Mouse (Mus musculus): ENCODE measurements around the gene Mrto4. TPM values are rescaled to one million over a fixed set of nuclear protein-coding genes. Genes with fewer than 3 reads are reported as not detected.

Gene Mrto4
- total RNA-seq, 2 experiments from 2014 or later: 11.8 to 29.2 TPM

DNA sequence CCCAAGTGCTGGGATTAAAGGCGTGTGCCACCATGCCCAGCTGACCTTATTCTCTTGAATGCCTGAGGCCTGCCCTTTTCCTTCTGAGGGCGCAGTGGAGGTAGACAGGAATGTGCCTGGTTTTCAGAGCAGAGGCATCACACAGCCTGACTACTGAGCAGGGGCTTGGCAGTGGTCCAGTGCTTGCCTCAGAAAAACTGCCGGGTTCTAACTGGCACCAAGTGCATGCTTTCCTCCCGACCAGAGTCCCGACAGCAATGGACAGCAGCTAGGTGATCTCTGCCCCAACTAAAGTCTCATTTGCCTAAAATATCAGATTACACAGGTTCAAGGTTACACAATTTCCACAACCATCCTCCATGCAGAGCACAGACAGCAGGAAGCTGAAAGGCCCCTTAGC lies 8.7 kb downstream of the Mrto4 start:
- ATAC-seq (replicated peaks; ENCODE audit: low FRiP score, poor library complexity, severe bottlenecking): no peak

- ATAC-seq (replicated peaks; ENCODE audit: low FRiP score, poor library complexity, severe bottlenecking): no peak
Observed at GRCm38 (mm10) chr4:139341556-139342233, 10.7 kb downstream of the Mrto4 start.

GRCm38 (mm10) chr4:139340835-139341234 lies 11.5 kb downstream of the Mrto4 start:
- no peak for ATAC-seq (replicated peaks; ENCODE audit: low FRiP score, poor library complexity, severe bottlenecking)

DNA sequence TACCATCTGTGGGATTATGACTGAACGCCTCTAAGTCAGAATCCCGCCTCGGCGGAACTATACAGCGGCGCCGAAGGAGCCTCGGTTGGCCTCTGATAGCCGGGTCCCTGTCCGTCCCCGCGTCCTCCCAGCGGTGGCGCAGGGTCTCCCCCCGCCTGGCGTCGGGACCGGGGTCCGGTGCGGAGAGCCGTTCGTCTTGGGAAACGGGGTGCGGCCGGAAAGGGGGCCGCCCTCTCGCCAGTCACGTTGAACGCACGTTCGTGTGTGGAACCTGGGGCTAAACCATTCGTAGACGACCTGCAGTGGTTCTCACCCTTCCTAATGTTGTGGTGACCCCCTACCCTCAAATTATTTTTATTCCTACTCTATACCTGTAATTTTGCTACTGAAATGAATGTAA lies 14.2 kb downstream of the Mrto4 start:
- no peak for ATAC-seq (replicated peaks; ENCODE audit: low FRiP score, poor library complexity, severe bottlenecking)

DNA sequence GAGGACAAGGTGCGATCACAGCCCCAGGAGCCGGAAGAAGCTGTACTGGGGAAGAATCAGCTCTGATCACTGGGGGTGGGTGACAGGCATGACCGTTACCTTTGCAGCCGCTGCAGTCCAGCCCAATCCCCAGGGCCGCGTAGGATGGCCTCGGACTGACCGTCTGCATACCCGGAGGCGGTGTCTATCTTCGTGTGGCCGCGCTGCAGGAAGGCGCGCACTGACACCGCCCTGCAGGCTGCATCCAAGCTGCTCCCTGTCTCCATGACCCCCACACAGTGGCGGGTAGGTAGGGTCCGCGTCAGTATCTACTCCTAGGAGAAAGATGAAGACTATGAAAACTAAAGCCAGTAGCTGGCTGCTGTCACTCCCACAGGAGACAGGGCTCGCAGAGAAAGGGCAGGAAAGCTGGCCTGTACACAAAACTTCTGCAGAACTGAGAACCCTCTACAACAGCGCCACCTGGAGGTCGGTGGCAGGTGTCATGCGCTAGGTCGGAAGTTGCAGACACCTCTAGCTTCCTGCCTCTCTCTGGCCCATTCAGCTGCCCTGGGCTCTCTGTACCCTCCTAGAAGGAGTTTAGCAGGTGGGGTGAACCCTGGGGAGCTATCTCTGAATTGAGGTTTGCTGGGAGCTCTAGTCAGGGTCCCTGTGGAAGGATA lies 15.4 kb downstream of the Mrto4 start:
- peak; percentile 79 for ATAC-seq (replicated peaks; ENCODE audit: low FRiP score, poor library complexity, severe bottlenecking)

- peak; percentile 68 for ATAC-seq (replicated peaks; ENCODE audit: low FRiP score, poor library complexity, severe bottlenecking)
Observed at GRCm38 (mm10) chr4:139335507-139335906, 16.9 kb downstream of the Mrto4 start.

- ATAC-seq (replicated peaks; ENCODE audit: low FRiP score, poor library complexity, severe bottlenecking): no peak
Observed at GRCm38 (mm10) chr4:139334631-139335295, 17.6 kb downstream of the Mrto4 start.

GRCm38 (mm10) chr4:139330605-139331004 lies 21.8 kb downstream of the Mrto4 start:
- peak; percentile 94 for ATAC-seq (replicated peaks; ENCODE audit: low FRiP score, poor library complexity, severe bottlenecking)

DNA sequence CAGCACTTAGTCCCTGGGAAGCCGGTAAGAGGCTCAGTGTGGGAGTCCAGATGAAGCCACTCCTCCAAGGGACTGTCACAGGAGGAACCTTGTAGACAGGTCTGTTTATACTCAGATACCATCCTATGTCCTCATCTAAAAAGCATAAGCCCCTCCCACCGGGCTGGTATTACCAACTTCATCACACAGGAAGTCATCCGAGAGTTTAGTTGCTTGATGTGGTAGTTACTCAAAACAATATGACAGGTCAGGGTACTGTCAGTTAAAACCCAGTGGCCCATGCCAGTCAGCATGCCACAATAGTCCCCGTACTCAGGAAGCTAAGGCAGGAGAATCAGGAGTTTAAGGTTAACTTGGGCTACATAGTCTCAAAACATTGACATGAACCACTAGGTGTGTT lies 32.6 kb downstream of the Mrto4 start:
- no peak for ATAC-seq (replicated peaks; ENCODE audit: low FRiP score, poor library complexity, severe bottlenecking)

GRCm38 (mm10) chr4:139318449-139318848 lies 33.9 kb downstream of the Mrto4 start:
- ATAC-seq (replicated peaks; ENCODE audit: low FRiP score, poor library complexity, severe bottlenecking): no peak

DNA sequence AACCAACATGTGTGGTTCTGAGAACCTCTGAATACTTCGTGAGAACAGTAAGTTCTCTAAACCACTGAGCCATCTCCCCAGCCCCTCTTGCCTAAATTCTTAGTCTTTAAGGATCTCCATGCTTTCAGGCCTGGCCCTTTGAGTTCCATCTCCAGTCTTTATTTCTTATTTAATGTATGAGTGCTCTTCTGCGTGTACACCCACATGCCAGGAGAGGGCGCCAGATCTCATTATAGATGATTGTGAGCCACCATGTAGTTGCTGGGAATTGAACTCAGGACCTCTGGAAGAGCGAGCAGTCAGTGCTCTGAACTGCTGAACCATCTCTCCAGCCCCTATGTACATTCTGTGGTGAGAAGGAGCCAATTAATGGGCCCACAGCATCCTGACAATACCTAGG lies 39.7 kb downstream of the Mrto4 start:
- ATAC-seq (replicated peaks; ENCODE audit: low FRiP score, poor library complexity, severe bottlenecking): no peak

- ATAC-seq (replicated peaks; ENCODE audit: low FRiP score, poor library complexity, severe bottlenecking): no peak
Observed at GRCm38 (mm10) chr4:139311707-139312106, 40.7 kb downstream of the Mrto4 start.

DNA sequence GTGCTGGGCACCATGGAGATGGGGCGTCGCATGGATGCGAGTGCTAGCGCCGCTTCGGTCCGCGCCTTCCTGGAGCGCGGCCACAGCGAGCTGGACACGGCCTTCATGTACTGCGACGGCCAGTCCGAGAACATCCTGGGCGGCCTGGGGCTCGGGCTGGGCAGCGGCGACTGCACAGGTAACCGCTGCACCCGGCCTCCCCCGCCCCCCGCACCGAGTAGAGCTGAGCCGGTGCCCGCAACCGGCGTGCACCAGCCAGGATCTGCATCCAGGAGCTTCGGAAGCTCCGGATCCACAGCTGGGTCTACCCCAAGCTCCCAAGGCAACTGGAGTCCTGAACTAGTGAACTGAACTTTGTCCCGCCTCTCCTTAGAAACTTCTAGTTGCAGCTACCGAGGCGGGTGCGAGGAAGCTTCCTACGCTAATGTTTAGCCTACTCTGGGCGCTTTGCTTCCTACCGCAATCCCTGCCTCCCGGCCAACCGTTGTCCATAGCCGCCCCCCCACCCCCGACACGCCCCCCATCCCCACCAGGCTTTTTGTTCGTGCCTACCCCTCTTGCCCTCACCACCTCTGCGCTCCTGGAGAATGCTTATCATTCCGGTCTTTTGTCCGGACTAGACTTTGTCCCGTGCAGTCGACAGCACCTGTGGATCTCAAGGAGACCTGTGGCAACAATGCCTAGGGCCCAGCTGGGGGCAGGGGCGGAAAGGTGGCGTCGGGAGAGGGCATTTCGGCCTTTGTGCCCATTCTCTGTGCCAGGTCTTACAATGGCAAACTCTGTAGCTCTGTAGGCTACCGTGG lies 41.3 kb downstream of the Mrto4 start:
- ATAC-seq (replicated peaks; ENCODE audit: low FRiP score, poor library complexity, severe bottlenecking): no peak

DNA sequence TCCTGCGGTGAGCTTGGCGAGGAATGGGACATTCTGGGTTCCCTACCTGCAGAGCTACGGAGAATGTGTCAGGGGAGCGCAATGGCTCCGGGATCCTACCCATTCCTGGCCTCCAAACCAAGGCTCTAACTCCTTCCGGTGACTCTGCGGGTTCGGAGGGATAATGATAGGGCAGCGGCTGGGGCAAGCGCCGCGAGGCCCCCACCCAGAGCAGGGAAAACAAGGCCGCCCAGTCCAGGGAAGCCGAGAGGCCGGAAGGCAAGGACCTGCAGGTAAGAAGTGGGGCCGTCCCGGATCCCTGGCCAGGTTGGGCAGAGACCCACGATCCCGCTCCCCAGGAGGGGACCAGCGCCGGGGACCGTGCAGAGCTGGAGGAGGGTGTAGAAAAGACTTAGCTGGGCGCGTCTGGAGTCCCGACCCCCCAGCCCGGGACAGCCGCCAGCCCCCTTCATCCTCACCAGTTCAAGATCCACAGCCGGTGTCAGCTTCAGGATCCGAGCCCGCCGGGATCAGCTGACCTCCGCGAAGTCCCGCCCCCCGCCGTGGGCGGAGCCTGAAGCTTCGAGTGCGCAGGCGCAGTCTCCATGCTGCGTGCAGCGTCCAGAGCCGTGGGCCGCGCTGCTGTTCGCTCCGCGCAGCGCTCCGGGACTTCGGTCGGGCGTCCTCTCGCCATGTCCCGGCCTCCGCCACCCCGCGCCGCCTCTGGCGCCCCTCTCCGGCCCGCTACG lies 42.0 kb downstream of the Mrto4 start, which contains the start of the genes Pqlc2 and Akr7a5:
TSS of gene Pqlc2 (minus strand) at position 538 of the 728 bp plus-strand sequence.
TSS of gene Akr7a5 (plus strand) at position 574 of the 728 bp plus-strand sequence.
- ATAC-seq (replicated peaks; ENCODE audit: low FRiP score, poor library complexity, severe bottlenecking): peak; percentile 88

GRCm38 (mm10) chr4:139309651-139310050 lies 42.7 kb downstream of the Mrto4 start:
- no peak for ATAC-seq (replicated peaks; ENCODE audit: low FRiP score, poor library complexity, severe bottlenecking)

DNA sequence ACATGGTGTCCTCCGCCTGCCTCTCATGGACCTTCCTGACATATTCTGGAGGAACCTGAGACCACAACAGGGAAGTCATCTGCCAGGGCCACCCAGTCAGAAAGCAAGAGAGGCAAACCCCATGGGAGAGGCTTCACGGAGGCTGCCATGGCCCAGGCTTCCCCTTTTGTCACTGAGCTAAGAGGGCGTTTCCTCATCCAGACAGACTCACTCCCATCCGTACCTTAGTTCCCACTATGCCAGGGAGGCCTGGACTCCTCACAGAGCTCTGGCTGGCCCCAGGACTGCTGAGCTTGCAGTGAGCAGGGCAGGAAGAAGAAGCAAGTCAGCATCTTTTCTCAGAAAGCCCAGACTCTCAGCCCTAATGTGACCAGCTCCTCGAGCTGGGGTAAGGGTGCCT lies 44.5 kb downstream of the Mrto4 start:
- no peak for ATAC-seq (replicated peaks; ENCODE audit: low FRiP score, poor library complexity, severe bottlenecking)

- ATAC-seq (replicated peaks; ENCODE audit: low FRiP score, poor library complexity, severe bottlenecking): no peak
Observed at GRCm38 (mm10) chr4:139305521-139305920, 46.9 kb downstream of the Mrto4 start.

- no peak for ATAC-seq (replicated peaks; ENCODE audit: low FRiP score, poor library complexity, severe bottlenecking)
Observed at GRCm38 (mm10) chr4:139302241-139302640, 50.1 kb downstream of the Mrto4 start.

DNA sequence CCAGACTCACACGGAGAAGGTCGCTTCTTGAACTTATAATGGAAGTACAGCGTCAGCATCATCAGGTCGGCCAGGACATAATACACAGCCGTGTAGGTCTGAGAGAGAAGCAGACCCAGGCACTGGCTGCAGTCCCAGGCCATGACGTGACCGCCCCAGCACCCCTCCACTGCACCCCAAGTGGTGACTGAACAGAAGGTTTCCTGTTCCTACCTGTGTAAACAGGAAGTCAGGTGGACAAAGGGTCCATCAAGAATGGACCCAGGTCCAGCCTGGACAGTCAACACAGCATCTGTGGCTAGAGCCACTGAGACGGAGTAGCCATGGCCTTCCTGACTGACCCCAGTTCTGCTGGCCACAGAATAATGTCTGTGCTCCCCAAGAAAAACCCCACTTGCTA lies 50.6 kb downstream of the Mrto4 start:
- no peak for ATAC-seq (replicated peaks; ENCODE audit: low FRiP score, poor library complexity, severe bottlenecking)

Data from erythroblast, adult 5-6 weeks (primary cell).